Mouse (Mus musculus) retina, postnatal 7 days (tissue): ENCODE data around the gene Ccdc34.

Experiments used
- DNase-seq: peaks from one replicate; pipeline ENCODE4 v3.0.0-alpha.2; 2012; ENCODE audit warnings: low read depth, low spot score

The Ccdc34 gene

GRCm38 (mm10) chr2:110017616-110018505 is at the start of gene Ccdc34:
Gene Ccdc34 (plus strand): TSS chr2:110017817.
- DNase-seq, result peak; percentile 92

GRCm38 (mm10) chr2:109969381-109969780 is 48.2 kb upstream of the Ccdc34 start:
- no peak for DNase-seq

GRCm38 (mm10) chr2:109969926-109970532 is 47.6 kb upstream of the Ccdc34 start:
- DNase-seq, result no peak

DNA sequence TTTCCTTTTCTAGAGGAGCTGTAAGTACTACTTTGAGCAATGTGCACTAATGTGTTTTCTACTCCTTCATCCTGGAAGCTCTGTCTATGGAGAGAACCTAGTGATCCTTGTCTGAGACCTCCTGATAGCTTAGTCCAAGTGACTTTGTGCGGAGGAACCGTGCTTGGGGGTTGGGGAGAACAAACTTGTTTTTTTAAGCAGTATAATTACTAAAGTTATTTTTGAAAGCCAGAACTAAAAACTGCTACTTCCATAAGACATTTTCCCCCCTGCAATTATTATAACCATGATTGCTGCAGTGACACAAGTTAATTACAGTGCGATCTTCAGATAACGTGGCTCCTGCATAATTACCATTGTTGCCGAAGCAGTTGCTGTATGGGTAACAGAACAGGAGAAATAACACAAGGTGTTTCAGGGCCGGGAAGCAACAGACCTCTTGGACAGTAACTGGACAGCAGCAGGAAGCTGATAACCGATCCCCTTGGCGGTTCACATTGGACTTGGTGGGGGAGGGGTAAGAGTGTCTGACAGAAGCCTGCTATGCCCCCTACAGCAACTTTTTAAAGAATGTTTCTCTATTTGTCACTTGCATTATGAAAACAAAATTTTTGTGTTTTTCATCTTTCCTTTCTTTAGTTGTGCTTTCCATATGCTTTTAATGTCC is 46.7 kb upstream of the Ccdc34 start:
- DNase-seq, result no peak

GRCm38 (mm10) chr2:109972310-109972709 is 45.3 kb upstream of the Ccdc34 start:
- DNase-seq, result no peak

DNA sequence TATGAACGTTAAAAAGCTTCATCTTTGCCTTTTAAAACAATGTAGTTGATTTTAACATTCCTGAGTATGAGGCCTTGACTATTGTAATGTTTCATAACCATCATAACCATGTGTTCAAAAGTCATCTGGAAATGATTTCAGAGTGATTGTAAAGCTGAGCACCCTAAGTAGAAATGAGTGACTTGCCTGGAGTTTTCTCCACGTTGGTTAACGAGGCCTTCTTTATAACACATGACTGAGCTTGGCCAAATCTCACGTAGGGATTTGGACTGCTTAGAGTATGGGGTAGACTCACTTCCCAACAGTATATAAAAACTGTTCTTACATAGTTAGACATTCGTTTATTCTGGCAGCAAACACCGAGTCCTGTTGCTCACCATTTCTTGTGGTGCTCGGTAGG is 44.7 kb upstream of the Ccdc34 start:
- DNase-seq, result no peak

- no peak for DNase-seq
Observed at GRCm38 (mm10) chr2:109974807-109975206, 42.8 kb upstream of the Ccdc34 start.

DNA sequence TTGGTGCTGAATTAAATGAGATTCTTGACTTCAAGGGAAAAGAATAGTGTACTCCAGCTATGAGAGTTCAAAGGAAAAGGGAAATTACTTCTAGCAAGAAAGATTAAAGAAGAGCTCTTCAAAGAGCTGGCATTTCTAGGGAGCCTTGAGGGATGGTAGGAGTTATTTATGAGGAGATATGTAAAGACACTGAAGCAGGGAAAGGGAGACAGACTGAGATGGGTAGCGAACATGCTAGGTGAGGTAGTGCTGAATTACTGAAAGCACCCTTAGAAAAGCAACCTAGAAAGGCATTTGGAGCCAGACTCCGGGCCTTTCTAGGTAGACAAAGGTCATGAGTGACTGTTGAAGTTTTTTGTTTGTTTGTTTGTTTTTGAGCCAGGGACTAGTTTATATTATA is 41.4 kb upstream of the Ccdc34 start:
- DNase-seq, result no peak

- no peak for DNase-seq
Observed at GRCm38 (mm10) chr2:109977322-109977721, 40.3 kb upstream of the Ccdc34 start.

DNA sequence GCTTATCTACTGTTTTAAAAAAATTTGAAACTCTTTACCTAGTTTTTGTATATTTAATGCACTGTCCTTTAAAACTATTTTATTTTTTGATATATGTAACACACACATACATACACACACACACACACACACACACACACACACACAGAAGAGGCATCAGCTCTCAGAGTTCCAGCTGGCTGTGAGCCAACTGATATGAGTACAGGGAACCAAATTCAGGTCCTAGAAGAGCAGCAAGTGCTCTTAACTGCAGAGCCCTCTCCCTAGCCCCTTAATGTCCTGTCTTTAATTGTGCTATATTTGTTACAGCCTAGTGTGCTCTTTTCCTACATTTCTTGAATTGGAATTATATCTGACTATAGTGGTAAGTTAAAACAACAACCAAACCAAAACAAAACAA is 38.4 kb upstream of the Ccdc34 start:
- DNase-seq, result no peak

GRCm38 (mm10) chr2:109983435-109983834 is 34.2 kb upstream of the Ccdc34 start:
- DNase-seq, result no peak

GRCm38 (mm10) chr2:109984930-109985329 is 32.7 kb upstream of the Ccdc34 start:
- no peak for DNase-seq

GRCm38 (mm10) chr2:109985560-109985959 is 32.1 kb upstream of the Ccdc34 start:
- no peak for DNase-seq

DNA sequence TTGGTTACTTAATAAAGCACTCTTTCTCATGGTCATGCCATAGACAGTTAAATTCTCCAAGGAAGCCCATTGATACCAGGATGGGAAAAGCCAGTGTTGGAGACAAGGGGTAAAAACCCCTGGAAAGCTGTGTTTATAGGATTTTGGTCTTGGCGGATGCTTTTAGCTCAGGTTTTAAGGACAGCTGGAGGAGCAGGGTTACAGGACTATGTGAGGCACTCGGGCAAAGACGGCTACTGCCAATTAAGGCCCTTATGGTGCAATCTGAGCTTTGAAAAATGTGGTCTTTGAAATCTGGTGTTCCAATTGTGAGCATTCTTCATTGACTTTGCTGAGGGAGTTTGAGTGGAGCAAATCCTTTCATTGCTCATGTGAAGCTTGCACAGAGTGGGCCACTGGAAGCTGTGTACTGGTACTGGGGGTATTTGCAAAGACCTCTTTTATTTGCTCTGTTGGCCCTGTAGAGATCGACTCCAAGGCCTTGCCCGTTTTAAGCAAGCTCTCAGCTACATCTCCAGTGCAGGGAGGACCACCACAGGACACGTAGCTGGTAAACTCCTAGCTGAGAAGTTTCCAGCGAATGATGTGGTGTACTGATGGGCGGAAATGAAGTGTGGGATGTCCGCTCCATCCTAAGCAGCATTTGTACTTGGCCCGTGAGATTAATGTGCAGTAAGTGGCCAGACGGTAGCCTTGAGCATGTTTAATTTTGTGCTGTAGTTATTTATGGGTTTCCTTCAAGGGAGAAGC is 31.4 kb upstream of the Ccdc34 start:
- DNase-seq, result no peak

DNA sequence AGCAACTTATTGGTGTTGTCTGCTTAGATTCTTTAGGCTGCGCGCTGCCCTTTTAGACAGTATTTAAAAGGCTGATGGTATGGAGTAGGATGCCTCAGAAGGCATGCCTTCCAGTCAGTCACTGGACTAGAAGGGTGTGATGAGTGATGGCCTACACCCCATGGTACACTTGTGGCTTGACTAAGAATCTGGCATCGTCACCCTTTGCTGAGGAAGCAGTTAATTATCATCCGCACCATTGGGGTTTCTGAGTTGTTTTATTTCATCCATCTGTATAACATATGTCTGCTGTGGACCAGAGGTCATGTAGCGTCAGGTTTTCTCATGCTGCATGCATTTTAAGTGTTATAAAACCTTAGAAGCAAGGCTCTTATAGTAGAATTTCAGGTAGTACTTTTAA is 29.7 kb upstream of the Ccdc34 start:
- DNase-seq, result no peak

GRCm38 (mm10) chr2:109989196-109989595 is 28.4 kb upstream of the Ccdc34 start:
- no peak for DNase-seq

DNA sequence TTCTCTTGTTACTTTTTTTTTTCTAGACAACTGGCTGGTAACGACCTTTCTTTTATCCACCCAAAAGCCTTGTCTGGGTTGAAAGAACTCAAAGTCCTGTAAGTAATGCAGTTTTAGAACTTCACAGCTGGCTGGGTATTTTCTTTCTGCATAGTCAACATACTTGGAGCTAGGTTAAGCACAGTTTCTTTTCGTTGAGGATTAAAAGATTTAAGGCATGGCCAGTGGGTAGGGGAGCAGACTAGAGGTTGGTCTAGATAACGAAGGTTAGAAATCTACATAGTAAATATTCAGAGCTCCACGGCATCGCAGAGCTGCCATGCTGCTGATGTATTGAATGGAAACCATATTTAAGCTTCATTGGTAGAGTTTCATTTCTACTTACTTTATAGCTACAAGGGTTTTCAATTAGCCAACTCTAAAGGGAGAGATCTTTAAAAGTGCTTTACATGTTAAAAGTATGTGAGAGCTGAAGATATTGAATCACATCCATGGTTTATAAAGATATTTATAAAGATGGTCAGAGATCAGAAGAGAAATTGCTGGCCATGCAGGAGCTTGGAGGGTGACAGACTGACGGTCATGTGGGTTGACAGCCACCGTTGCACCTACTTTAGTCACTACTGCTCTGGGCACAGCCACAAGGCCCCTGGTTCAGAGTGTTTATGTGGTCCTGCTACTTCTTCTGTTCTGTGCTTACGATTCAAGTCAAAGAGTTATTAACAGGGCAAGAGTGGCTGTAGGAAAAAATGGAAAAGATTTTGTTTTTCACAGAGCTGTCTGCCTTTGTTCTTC is 27.7 kb upstream of the Ccdc34 start:
- no peak for DNase-seq

DNA sequence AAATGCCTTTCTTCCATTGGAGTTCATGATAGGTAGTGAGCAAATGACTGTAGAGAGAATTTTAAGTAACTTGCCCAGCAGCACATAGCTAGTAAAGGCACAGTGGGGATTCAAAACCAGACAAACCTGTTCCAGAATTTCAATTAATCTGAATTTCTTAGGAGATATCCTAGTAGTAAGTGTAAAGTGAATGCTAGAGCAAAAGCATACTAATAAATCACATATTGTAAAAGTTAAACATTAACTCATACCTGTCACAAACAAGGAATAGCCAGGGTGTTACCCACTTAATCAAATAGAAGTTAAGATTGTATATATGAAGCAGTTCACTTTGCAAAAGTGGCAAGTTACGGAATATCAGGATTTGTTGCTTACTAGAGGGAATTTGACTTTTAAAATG is 25.9 kb upstream of the Ccdc34 start:
- DNase-seq, result no peak

DNA sequence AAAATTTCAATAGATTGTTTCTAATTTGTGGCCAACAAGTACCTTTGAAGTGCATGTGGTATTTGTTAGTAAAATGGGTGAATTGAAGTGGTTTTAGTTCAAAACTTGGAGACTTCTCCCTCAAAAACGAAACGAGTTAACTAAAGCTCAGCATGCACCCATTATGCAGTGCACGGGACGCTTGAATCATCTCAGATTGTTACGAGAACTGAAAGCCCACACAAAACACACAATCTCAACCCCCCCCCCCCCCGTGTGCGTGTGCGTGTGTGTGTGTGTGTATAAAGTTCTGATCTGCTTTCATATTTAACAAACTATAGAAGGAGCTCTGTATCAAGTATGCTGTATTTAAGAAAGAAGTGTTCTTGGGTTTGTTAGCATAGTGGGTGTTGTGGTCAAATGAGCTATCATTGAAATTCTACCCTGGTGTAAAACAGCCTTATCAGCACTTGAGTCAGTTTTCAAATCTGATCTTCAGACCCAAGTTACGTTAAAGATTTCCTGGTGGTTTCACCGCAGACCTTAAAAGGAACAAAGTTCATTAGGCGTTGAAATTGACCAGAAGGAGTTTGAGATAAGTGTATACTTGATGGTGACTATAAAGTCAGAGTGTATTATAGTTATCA is 25.1 kb upstream of the Ccdc34 start:
- DNase-seq, result no peak

GRCm38 (mm10) chr2:109993404-109993803 is 24.2 kb upstream of the Ccdc34 start:
- no peak for DNase-seq

DNA sequence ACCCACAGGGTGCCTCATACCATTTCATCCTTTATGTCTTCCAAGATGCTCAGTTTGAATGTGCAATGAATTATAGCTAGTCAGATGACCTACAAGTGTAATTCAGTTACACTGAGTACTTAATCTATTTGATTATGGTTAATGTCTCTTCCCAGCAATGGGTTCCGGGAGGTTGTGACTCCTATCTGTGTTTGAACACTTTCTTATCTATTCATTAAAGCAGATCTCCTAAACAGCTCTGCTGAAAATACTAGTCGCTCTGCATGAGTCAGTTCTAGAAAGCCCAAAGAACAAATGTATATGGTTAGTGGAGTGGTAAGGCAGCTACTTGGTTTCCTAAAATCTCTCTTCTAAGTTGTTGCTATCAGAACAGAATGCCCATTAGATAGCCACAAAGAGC is 22.6 kb upstream of the Ccdc34 start:
- no peak for DNase-seq
